Mouse (Mus musculus) midbrain, postnatal 0 days (tissue): ENCODE data around the gene Leng8. TPM values are rescaled to one million over a fixed set of nuclear protein-coding genes. Genes with fewer than 3 reads are reported as not detected.

Source experiments
- ATAC-seq: fragments of 200-750 bp; cut with Nextera tagmentation; 2 replicates; pipeline ENCODE4 v1.8.0; 2017; ENCODE audit warnings: moderate number of reproducible peaks, mild to moderate bottlenecking, moderate TSS enrichment, moderate library complexity; ENCODE audit not compliant: low FRiP score
- DNase-seq: peaks from one replicate; pipeline ENCODE4 v3.0.0-alpha.2; 2015; ENCODE audit warnings: low spot score
- H3K27ac ChIP-seq: fragments of 300-500 bp; sonication (generic); 2 replicates; pipeline ENCODE4 v1.5.1; 2014; ENCODE audit warnings: low read depth, mild to moderate bottlenecking, low read length, mixed read lengths
- H3K27me3 ChIP-seq: fragments of 300-500 bp; sonication (generic); 2 replicates; pipeline ENCODE4 v1.6.1; 2014; ENCODE audit warnings: low read length, control low read depth, mixed read lengths; ENCODE audit not compliant: insufficient read depth
- H3K36me3 ChIP-seq: fragments of 300-500 bp; sonication (generic); 2 replicates; pipeline ENCODE4 v1.6.1; 2014; ENCODE audit warnings: low read length, control low read depth, mixed read lengths; ENCODE audit not compliant: insufficient read depth
- H3K4me1 ChIP-seq: fragments of 300-500 bp; sonication (generic); 2 replicates; pipeline ENCODE4 v1.6.1; 2014; ENCODE audit warnings: mild to moderate bottlenecking, control low read depth, antibody characterized with exemption, low read length, mixed read lengths; ENCODE audit not compliant: insufficient read depth
- H3K4me2 ChIP-seq: fragments of 300-500 bp; sonication (generic); 2 replicates; pipeline ENCODE4 v1.6.1; 2014; ENCODE audit warnings: low read depth, mild to moderate bottlenecking, low read length, mixed read lengths; ENCODE audit not compliant: poor library complexity, severe bottlenecking
- H3K4me3 ChIP-seq: fragments of 300-500 bp; sonication (generic); 2 replicates; pipeline ENCODE4 v1.5.1; 2014; ENCODE audit warnings: low read depth, mild to moderate bottlenecking, low read length, moderate library complexity
- H3K9ac ChIP-seq: fragments of 300-500 bp; sonication (generic); replicated peaks from 2 replicates; pipeline ENCODE4 v1.6.1; 2014; ENCODE audit warnings: mild to moderate bottlenecking, low read length, moderate library complexity, mixed read lengths; ENCODE audit not compliant: poor library complexity, severe bottlenecking
- H3K9me3 ChIP-seq: fragments of 300-500 bp; sonication (generic); 2 replicates; pipeline ENCODE4 v1.6.1; 2016; ENCODE audit warnings: low read length, control low read depth
- CTCF ChIP-seq: IDR thresholded peaks from 2 replicates; pipeline ENCODE4 v1.5.1; 2016; ENCODE audit warnings: antibody characterized with exemption, mild to moderate bottlenecking
- WGBS: fragments of 180-500 bp; shearing (Covaris S2); extraction: QIAGEN DNeasy Blood & Tissue Kit; methylation state at CpG from one replicate; pipeline ENCODE4 v1.1.7; 2014; 5-methylcytosine and 5-hydroxymethylcytosine counted together
- polyA plus RNA-seq: library from polyadenylated mRNA; unstranded; fragments of >200 nt; fragmentation: Nextera tagmentation; extraction: Ambion mirVana; gene quantifications from 2 replicates; pipeline ENCODE4 v1.2.1, GENCODE M21; 2015
- total RNA-seq: library from RNA; depleted of rRNA; stranded (reverse); fragments of >200 nt; gene quantifications from 2 replicates; pipeline ENCODE4 v1.2.3, GENCODE M21; 2014

The Leng8 gene
- total and polyA plus RNA-seq, 2 experiments from 2014 or later = 64.1 to 176 TPM

DNA sequence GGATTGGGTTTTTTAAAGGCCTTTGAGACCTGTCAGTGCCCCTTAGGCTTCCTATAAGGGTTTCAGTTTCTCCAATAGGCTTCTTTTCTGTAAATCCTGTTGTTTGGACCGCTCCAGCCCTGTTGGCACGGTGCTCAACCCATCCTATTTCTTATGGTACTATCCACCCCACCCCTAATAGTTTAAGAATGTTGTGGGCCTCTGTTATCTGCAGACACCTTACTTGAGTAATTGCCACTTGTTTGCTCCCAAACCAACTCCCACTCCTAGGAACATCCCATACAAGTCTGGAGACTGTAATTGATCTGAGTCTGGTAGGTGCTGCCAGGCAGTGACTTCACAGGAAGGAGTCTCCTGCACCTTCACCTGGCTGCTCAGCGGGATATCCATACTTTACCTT is 907 bp downstream of the Leng8 start:
- no peaks in the 10 kb centered on the region for H3K9me3 ChIP-seq
- DNase-seq (no peak), ATAC-seq (no peak)
- peak overlapping the region; percentile 83 for H3K9ac ChIP-seq
- H3K27ac ChIP-seq = peak overlapping the region; percentile 98
- no peaks in the 10 kb centered on the region for H3K27me3 ChIP-seq
- no peak for TF ChIP-seq CTCF
- H3K36me3 ChIP-seq = peaks cover 45% of the 10 kb centered on the region
- H3K4me2 ChIP-seq = peak overlapping the region; percentile 89
- peak overlapping the region; percentile 79 for H3K4me3 ChIP-seq
- peaks cover 6% of the 10 kb centered on the region; the same call in 1 of the 2 replicates for H3K4me1 ChIP-seq
- WGBS = 48% methylated on average over 3 of the region's 3 CpGs

DNA sequence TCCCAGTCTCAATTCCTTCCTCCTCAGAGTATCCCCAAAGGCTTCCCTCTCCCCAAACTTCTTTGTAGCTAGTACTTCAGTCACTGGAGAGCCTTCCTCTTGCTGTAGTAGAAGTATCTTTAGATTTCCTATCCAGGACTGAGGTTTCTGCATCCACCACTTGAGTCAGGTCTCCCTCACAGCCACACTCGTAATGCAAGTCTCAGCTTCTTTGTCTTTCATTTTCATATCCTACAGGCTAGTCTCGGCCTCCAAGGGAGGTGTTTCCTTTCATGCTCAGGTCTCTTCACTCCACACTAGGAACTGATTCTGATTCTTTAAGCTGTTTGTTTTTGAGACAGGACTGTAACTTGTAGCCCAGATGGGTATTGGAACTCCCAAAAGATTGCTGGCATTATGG is 1.3 kb downstream of the Leng8 start:
- TF ChIP-seq CTCF = no peak
- H3K4me1 ChIP-seq = peaks cover 6% of the 10 kb centered on the region; the same call in 1 of the 2 replicates
- no peak for ATAC-seq
- H3K4me2 ChIP-seq = peak overlapping the region; percentile 89
- H3K27me3 ChIP-seq = no peaks in the 10 kb centered on the region
- no peaks in the 10 kb centered on the region for H3K9me3 ChIP-seq
- no peak for DNase-seq
- H3K4me3 ChIP-seq = peak overlapping the region; percentile 79
- no peak overlapping the region for H3K27ac ChIP-seq
- H3K36me3 ChIP-seq = peaks cover 45% of the 10 kb centered on the region
- H3K9ac ChIP-seq = peak overlapping the region; percentile 83; the same call in 1 of the 2 replicates
- 82% methylated on average over 2 of the region's 2 CpGs for WGBS

DNA sequence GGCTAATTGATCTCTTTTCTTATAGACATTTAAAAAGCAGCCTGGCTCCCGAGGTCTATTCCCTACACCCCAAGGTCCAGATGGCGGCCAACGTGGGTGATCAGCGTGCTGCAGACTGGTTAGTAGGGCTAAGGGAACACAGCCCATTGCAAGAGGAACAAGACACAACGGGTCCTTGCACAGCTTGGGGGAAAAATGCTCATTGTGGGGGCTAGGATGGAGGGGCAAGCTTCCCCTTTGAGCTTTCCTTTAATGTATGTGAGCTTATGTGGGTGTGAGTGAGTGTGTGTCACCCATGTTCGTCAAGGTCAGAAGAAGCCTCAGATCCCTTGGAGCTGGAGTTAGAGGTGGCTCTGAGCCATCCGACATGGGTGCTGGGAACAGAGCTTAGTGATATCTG is 1.8 kb downstream of the Leng8 start:
- no peak overlapping the region for H3K27ac ChIP-seq
- peaks cover 6% of the 10 kb centered on the region; the same call in 1 of the 2 replicates for H3K4me1 ChIP-seq
- no peak overlapping the region for H3K4me2 ChIP-seq
- WGBS = 92% methylated on average over 7 of the region's 7 CpGs
- no peak for TF ChIP-seq CTCF
- no peaks in the 10 kb centered on the region for H3K9me3 ChIP-seq
- H3K36me3 ChIP-seq = peaks cover 50% of the 10 kb centered on the region
- DNase-seq = no peak
- H3K4me3 ChIP-seq = no peak overlapping the region
- no peak overlapping the region for H3K9ac ChIP-seq
- no peaks in the 10 kb centered on the region for H3K27me3 ChIP-seq
- no peak for ATAC-seq

DNA sequence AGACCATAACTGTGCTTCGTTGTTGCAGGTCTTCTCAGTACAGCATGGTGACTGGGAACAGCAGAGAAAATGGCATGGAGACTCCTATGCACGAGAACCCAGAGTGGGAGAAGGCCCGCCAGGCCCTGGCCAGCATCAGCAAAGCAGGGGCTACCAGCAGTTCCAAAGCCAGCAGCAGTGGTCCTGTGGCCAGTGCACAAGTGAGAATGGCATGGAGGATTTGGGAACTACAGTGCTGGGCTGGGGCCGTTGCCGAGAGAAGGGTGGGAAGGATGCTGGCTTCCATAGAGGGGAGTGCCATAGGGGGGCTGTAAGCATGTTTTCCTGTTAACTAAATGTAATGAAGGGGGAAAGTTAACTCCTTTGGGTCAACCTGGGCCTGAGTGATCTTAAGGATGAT is 2.6 kb downstream of the Leng8 start:
- no peak overlapping the region for H3K4me3 ChIP-seq
- no peak overlapping the region for H3K27ac ChIP-seq
- no peaks in the 10 kb centered on the region for H3K27me3 ChIP-seq
- 92% methylated on average over 5 of the region's 5 CpGs for WGBS
- H3K4me2 ChIP-seq = no peak overlapping the region
- no peak for DNase-seq
- H3K9me3 ChIP-seq = no peaks in the 10 kb centered on the region
- no peak overlapping the region for H3K9ac ChIP-seq
- peaks cover 6% of the 10 kb centered on the region; the same call in 1 of the 2 replicates for H3K4me1 ChIP-seq
- H3K36me3 ChIP-seq = peaks cover 53% of the 10 kb centered on the region
- TF ChIP-seq CTCF = no peak
- ATAC-seq = no peak

DNA sequence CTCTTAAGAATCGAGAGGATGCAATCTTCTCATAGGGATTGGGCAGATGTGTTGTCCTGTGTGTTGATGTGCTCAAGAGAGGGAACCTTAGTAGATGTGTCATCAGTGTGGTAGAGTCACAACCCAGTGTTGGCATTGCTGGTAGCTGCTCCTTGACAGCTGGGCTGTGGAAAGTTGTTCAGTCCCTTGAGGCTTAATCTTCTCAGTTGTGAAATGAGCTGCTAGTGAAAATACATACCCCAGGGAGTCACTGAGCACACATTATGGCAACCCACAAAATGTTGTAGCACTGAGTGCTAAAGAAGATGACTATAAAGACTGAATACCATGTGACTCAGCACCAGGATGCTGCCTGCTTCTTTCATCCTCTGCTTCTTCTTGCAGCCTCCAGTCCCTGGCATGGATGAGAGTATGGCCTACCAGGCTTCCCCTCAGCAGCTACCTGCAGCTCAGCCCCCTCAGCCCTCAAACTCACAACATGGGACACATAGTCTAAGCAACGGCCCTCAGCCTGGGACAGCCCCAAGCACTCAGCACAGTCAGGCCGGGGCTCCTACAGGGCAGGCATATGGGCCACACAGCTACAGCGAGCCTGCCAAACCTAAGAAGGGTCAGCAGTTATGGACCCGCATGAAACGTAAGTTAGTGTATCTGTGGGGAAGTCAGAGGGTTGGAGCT is 4.9 kb downstream of the Leng8 start:
- DNase-seq (no peak), ATAC-seq (no peak)
- Histone ChIP-seq H3K36me3 (peaks cover 74% of the 10 kb centered on the region), H3K9ac (no peak overlapping the region), H3K4me3 (no peak overlapping the region), H3K4me1 (peaks cover 6% of the 10 kb centered on the region; the same call in 1 of the 2 replicates), H3K4me2 (no peak overlapping the region), H3K27me3 (no peaks in the 10 kb centered on the region), H3K9me3 (no peaks in the 10 kb centered on the region), H3K27ac (no peak overlapping the region)
- no peak for TF ChIP-seq CTCF
- 93% methylated on average over 6 of the region's 6 CpGs for WGBS

DNA sequence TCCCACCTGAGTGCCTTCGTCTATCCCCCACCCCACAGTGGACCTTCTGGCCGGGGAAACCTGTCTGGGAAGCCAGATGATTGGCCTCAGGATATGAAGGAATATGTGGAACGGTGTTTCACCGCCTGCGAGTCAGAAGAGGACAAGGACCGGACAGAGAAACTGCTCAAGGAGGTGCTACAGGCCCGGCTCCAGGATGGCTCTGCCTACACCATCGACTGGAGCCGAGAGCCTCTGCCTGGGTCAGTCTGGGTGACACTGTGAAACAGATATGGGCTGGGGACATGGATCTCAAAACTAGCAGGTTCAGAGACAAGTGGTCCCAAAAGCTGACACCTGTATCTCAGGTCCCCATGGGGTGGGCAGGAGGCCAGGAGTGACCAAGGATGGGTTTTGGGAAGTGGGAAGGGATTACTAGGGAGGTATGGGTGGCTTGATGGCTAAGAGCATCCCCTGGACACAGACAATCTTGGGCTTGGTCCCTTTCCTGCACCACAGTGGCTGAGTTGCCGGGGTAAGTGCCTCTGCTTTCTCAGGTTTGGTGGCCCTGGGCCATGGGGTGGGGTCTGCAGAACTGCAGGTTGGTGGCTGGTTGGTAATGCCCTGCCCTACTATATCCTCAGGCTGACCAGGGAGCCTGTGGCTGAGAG is 6.1 kb downstream of the Leng8 start:
- Histone ChIP-seq H3K9me3 (no peaks in the 10 kb centered on the region), H3K27me3 (no peaks in the 10 kb centered on the region), H3K4me1 (peaks cover 4% of the 10 kb centered on the region; the same call in 1 of the 2 replicates), H3K9ac (no peak overlapping the region), H3K27ac (no peak overlapping the region), H3K36me3 (peaks cover 76% of the 10 kb centered on the region), H3K4me3 (no peak overlapping the region), H3K4me2 (no peak overlapping the region)
- ATAC-seq (no peak), DNase-seq (no peak)
- no peak for TF ChIP-seq CTCF
- WGBS = 93% methylated on average over 10 of the region's 10 CpGs
